Mouse (Mus musculus) forebrain, embryonic 13.5 days (tissue): ENCODE data around the gene Ctla2b. TPM values are rescaled to one million over a fixed set of nuclear protein-coding genes. Genes with fewer than 3 reads are reported as not detected.
"Not testable (repeated sequence)": the region's sequence is repeated elsewhere in the genome, so short reads cannot be mapped to it uniquely, and the experiment has no call there.

Experiments used
- ATAC-seq: fragments of 200-750 bp; cut with Nextera tagmentation; 2 replicates; pipeline ENCODE4 v1.8.0; 2017
- H3K27ac ChIP-seq: fragments of 300-500 bp; sonication (generic); 2 replicates; pipeline ENCODE4 v1.5.1; 2015; ENCODE audit warnings: inconsistent platforms, mild to moderate bottlenecking, moderate library complexity
- H3K27me3 ChIP-seq: fragments of 300-500 bp; sonication (generic); 2 replicates; pipeline ENCODE4 v1.6.1; 2015; ENCODE audit warnings: mild to moderate bottlenecking, inconsistent platforms
- H3K36me3 ChIP-seq: fragments of 300-500 bp; sonication (generic); 2 replicates; pipeline ENCODE4 v1.6.1; 2015; ENCODE audit warnings: mild to moderate bottlenecking, inconsistent platforms; ENCODE audit not compliant: poor library complexity, severe bottlenecking
- H3K4me1 ChIP-seq: fragments of 300-500 bp; sonication (generic); 2 replicates; pipeline ENCODE4 v1.6.1; 2015; ENCODE audit warnings: inconsistent platforms
- H3K4me2 ChIP-seq: fragments of 300-500 bp; sonication (generic); 2 replicates; pipeline ENCODE4 v1.6.1; 2015; ENCODE audit warnings: inconsistent platforms, mild to moderate bottlenecking, moderate library complexity
- H3K4me3 ChIP-seq: fragments of 300-500 bp; sonication (generic); 2 replicates; pipeline ENCODE4 v1.5.1; 2015; ENCODE audit warnings: mild to moderate bottlenecking, inconsistent platforms
- H3K9ac ChIP-seq: fragments of 300-500 bp; sonication (generic); 2 replicates; pipeline ENCODE4 v1.6.1; 2015; ENCODE audit warnings: mild to moderate bottlenecking, inconsistent platforms
- H3K9me3 ChIP-seq: fragments of 300-500 bp; sonication (generic); replicated peaks from 2 replicates; pipeline ENCODE4 v1.6.1; 2016; ENCODE audit warnings: inconsistent platforms
- WGBS: fragments of 180-500 bp; shearing (Covaris S2); methylation state at CpG from one replicate; pipeline ENCODE4 v1.1.7; 2015; 5-methylcytosine and 5-hydroxymethylcytosine counted together
- polyA plus RNA-seq: library from polyadenylated mRNA; unstranded; fragments of >200 nt; fragmentation: Nextera tagmentation; extraction: Ambion mirVana; gene quantifications from 2 replicates; pipeline ENCODE4 v1.2.1, GENCODE M21; 2015

The Ctla2b gene
- 1.0 and 2.0 TPM in 2 replicates for polyA plus RNA-seq

- no peak within 1 kb of the TSS for H3K4me3 ChIP-seq
- H3K9me3 ChIP-seq: peaks cover 9% of the 10 kb centered on the region
- H3K27ac ChIP-seq: no peak within 1 kb of the TSS
- H3K4me1 ChIP-seq: no peaks in the 10 kb centered on the region
- no peaks in the 10 kb centered on the region for H3K36me3 ChIP-seq
- no peak within 1 kb of the TSS for H3K4me2 ChIP-seq
- no peaks in the 10 kb centered on the region for H3K27me3 ChIP-seq
- H3K9ac ChIP-seq: no peak within 1 kb of the TSS
- ATAC-seq: no peak
- 87% methylated on average over 3 of the region's 3 CpGs for WGBS
Measured at GRCm38 (mm10) chr13:60897328-60897727, at the start of gene Ctla2b. Gene Ctla2b, minus strand, starts transcription at chr13:60897447.

- 81% methylated on average over 3 of the region's 3 CpGs for WGBS
- H3K36me3 ChIP-seq, H3K27me3 ChIP-seq, H3K4me1 ChIP-seq, H3K4me2 ChIP-seq, H3K9ac ChIP-seq, H3K27ac ChIP-seq, ATAC-seq, H3K4me3 ChIP-seq: not testable (repeated sequence)
- peaks cover 14% of the 10 kb centered on the region for H3K9me3 ChIP-seq
Measured at GRCm38 (mm10) chr13:60941884-60942283, 44.6 kb upstream of the Ctla2b start, which contains the start of gene Tpbpa. Gene Tpbpa, minus strand, starts transcription at chr13:60941984.

GRCm38 (mm10) chr13:60936500-60936901, 39.3 kb upstream of the Ctla2b start, which contains the start of the genes Gm49391 and Ctla2a:
Gene Gm49391, minus strand, starts transcription at chr13:60936571.
Gene Ctla2a, minus strand, starts transcription at chr13:60936625.
- Histone ChIP-seq H3K9me3 (peaks cover 21% of the 10 kb centered on the region), H3K36me3 (no peaks in the 10 kb centered on the region), H3K27me3 (no peaks in the 10 kb centered on the region), H3K27ac (no peak within 1 kb of the TSS), H3K4me2 (no peak within 1 kb of the TSS), H3K9ac (no peak within 1 kb of the TSS), H3K4me1 (no peaks in the 10 kb centered on the region), H3K4me3 (no peak within 1 kb of the TSS)
- no peak for ATAC-seq
- WGBS: 65% methylated on average over 5 of the region's 5 CpGs

GRCm38 (mm10) chr13:60935490-60935889, 38.2 kb upstream of the Ctla2b start, which contains the start of gene Gm49393:
Gene Gm49393, minus strand, starts transcription at chr13:60935590.
- ATAC-seq, H3K27me3 ChIP-seq, H3K9ac ChIP-seq: not testable (repeated sequence)

GRCm38 (mm10) chr13:60904780-60905179, 7.5 kb upstream of the Ctla2b start, which contains the start of gene Tpbpb:
Gene Tpbpb, minus strand, starts transcription at chr13:60904880.
- H3K27ac ChIP-seq, H3K27me3 ChIP-seq, ATAC-seq, H3K4me1 ChIP-seq, H3K4me2 ChIP-seq, H3K9ac ChIP-seq, H3K4me3 ChIP-seq, H3K36me3 ChIP-seq: not testable (repeated sequence)
- H3K9me3 ChIP-seq: peaks cover 23% of the 10 kb centered on the region
- 93% methylated on average over 2 of the region's 2 CpGs for WGBS

More at GRCm38 (mm10) chr13:60935490-60935889, 38.2 kb upstream of the Ctla2b start, which contains the start of gene Gm49393:
- WGBS: 80% methylated on average over 2 of the region's 2 CpGs
- not testable (repeated sequence) for H3K36me3 ChIP-seq, H3K4me3 ChIP-seq, H3K27ac ChIP-seq, H3K4me1 ChIP-seq, H3K4me2 ChIP-seq
- H3K9me3 ChIP-seq: peaks cover 17% of the 10 kb centered on the region

- 94% methylated on average over 7 of the region's 8 CpGs for WGBS
- not testable (repeated sequence) for H3K4me2 ChIP-seq, H3K27me3 ChIP-seq, H3K4me3 ChIP-seq, H3K27ac ChIP-seq, H3K9ac ChIP-seq, H3K9me3 ChIP-seq, ATAC-seq, H3K4me1 ChIP-seq, H3K36me3 ChIP-seq
Measured at GRCm38 (mm10) chr13:60896794-60897193, 453 bp downstream of the Ctla2b start, which contains the start of gene Gm49392. Gene Gm49392, minus strand, starts transcription at chr13:60896894.

- no peaks in the 10 kb centered on the region for H3K27me3 ChIP-seq
- peaks cover 3% of the 10 kb centered on the region for H3K9me3 ChIP-seq
- ATAC-seq: no peak
- no peak overlapping the region for H3K9ac ChIP-seq
- no peak overlapping the region for H3K4me2 ChIP-seq
- no peaks in the 10 kb centered on the region for H3K36me3 ChIP-seq
- H3K27ac ChIP-seq: no peak overlapping the region
- H3K4me3 ChIP-seq: no peak overlapping the region
- H3K4me1 ChIP-seq: no peaks in the 10 kb centered on the region
Measured at GRCm38 (mm10) chr13:60895406-60896160, 1.7 kb downstream of the Ctla2b start.

GRCm38 (mm10) chr13:60892301-60892700, 4.9 kb downstream of the Ctla2b start:
- WGBS: 92% methylated on average over 1 of the region's 1 CpGs
- H3K4me2 ChIP-seq: no peak overlapping the region
- no peak overlapping the region for H3K9ac ChIP-seq
- H3K4me1 ChIP-seq: no peaks in the 10 kb centered on the region
- H3K36me3 ChIP-seq: no peaks in the 10 kb centered on the region
- no peaks in the 10 kb centered on the region for H3K27me3 ChIP-seq
- no peak overlapping the region for H3K4me3 ChIP-seq
- H3K9me3 ChIP-seq: peaks cover 3% of the 10 kb centered on the region
- H3K27ac ChIP-seq: no peak overlapping the region
- ATAC-seq: no peak

- no peaks in the 10 kb centered on the region for H3K36me3 ChIP-seq
- no peaks in the 10 kb centered on the region for H3K9me3 ChIP-seq
- no peak within 1 kb of the TSS for H3K27ac ChIP-seq
- H3K27me3 ChIP-seq: no peaks in the 10 kb centered on the region
- 78% methylated on average over 1 of the region's 1 CpGs for WGBS
- no peaks in the 10 kb centered on the region for H3K4me1 ChIP-seq
- H3K9ac ChIP-seq: no peak within 1 kb of the TSS
- H3K4me2 ChIP-seq: no peak within 1 kb of the TSS
- no peak for ATAC-seq
- no peak within 1 kb of the TSS for H3K4me3 ChIP-seq
Measured at GRCm38 (mm10) chr13:60864281-60864680, 33.0 kb downstream of the Ctla2b start, which contains the start of gene 4930486L24Rik. Gene 4930486L24Rik, minus strand, starts transcription at chr13:60864475.

GRCm38 (mm10) chr13:60848241-60849120, 48.8 kb downstream of the Ctla2b start:
- no peak for ATAC-seq
- 91% methylated on average over 4 of the region's 4 CpGs for WGBS

More at GRCm38 (mm10) chr13:60848241-60849120, 48.8 kb downstream of the Ctla2b start:
- Histone ChIP-seq H3K27ac (no peak overlapping the region), H3K9me3 (no peaks in the 10 kb centered on the region), H3K4me2 (no peak overlapping the region), H3K27me3 (no peaks in the 10 kb centered on the region), H3K36me3 (no peaks in the 10 kb centered on the region), H3K4me1 (no peaks in the 10 kb centered on the region), H3K9ac (no peak overlapping the region), H3K4me3 (no peak overlapping the region)
